Mouse (Mus musculus) gastrocnemius, postnatal 10 days (tissue): ENCODE data around the gene Itga6. TPM values are rescaled to one million over a fixed set of nuclear protein-coding genes. Genes with fewer than 3 reads are reported as not detected.
"Not testable (repeated sequence)": the region's sequence is repeated elsewhere in the genome, so short reads cannot be mapped to it uniquely, and the experiment has no call there.

Experiments used
- DNase-seq: peaks from one replicate; pipeline ENCODE4 v3.0.0; 2021; ENCODE audit warnings: mixed read lengths
- total RNA-seq, 2 experiments: library from RNA; stranded (reverse); gene quantifications; 2 replicates each; pipeline ENCODE4 v1.2.3; 2021

Gene Itga6
- total RNA-seq, 2 experiments from 2014 or later, result 46.4 to 50.3 TPM

GRCm38 (mm10) chr2:71895596-71896286 is 150.3 kb downstream of the Itga6 start:
- DNase-seq, result no peak

- DNase-seq, result no peak
These were observed 152.0 kb downstream of the Itga6 start for GRCm38 (mm10) chr2:71897420-71897819.

- peak; percentile 28 for DNase-seq
These were observed 153.0 kb downstream of the Itga6 start for GRCm38 (mm10) chr2:71898335-71898856.

GRCm38 (mm10) chr2:71899886-71900285 is 154.5 kb downstream of the Itga6 start:
- no peak for DNase-seq

- DNase-seq, result no peak
These were observed 159.7 kb downstream of the Itga6 start for GRCm38 (mm10) chr2:71905154-71905553.

GRCm38 (mm10) chr2:71906356-71906755 is 160.9 kb downstream of the Itga6 start:
- not testable (repeated sequence) for DNase-seq

Other genes with a start within 250 kb of the Itga6 start
- gene Dlx1, start 217.5 kb upstream of the Itga6 start, total RNA-seq, result under 1 TPM; 0.23 to 0.54 TPM
- gene Dlx2, start 198.9 kb upstream of the Itga6 start, total RNA-seq, result under 1 TPM in 1 of 2 experiments, not detected in 1; 0.09 TPM
- gene Pdk1, start 127.6 kb downstream of the Itga6 start, total RNA-seq, result 10 to 100 TPM; 52.8 to 54.8 TPM
- 1 to 10 TPM; 2.4 to 4.4 TPM for gene Rapgef4, start 235.6 kb downstream of the Itga6 start, total RNA-seq